Mouse (Mus musculus) stomach, embryonic 16.5 days (tissue): ENCODE measurements at regions not wholly inside any gene's neighbourhood (a gene's known extent, or its start where the extent isn't known, plus 50 kb on each side); places are given as distances from the start of the nearest gene placed in this dataset.

Source experiments
- ATAC-seq: fragments of 200-750 bp; cut with Nextera tagmentation; 2 replicates; pipeline ENCODE4 v1.8.0; 2017; ENCODE audit warnings: moderate number of reproducible peaks, moderate TSS enrichment; ENCODE audit not compliant: insufficient read depth, low FRiP score
- H3K27ac ChIP-seq: fragments of 300-500 bp; sonication (generic); 2 replicates; pipeline ENCODE4 v1.5.1; 2014; ENCODE audit warnings: low read length
- H3K27me3 ChIP-seq: fragments of 300-500 bp; sonication (generic); 2 replicates; pipeline ENCODE4 v1.6.1; 2014; ENCODE audit warnings: low read length, control low read depth, mixed read lengths; ENCODE audit not compliant: control insufficient read depth, insufficient read depth
- H3K36me3 ChIP-seq: fragments of 300-500 bp; sonication (generic); 2 replicates; pipeline ENCODE4 v1.6.1; 2014; ENCODE audit warnings: low read length; ENCODE audit not compliant: control insufficient read depth, insufficient read depth
- H3K4me1 ChIP-seq: fragments of 300-500 bp; sonication (generic); 2 replicates; pipeline ENCODE4 v1.6.1; 2014; ENCODE audit warnings: low read length, control low read depth, mixed read lengths; ENCODE audit not compliant: control insufficient read depth, insufficient read depth
- H3K4me2 ChIP-seq: fragments of 300-500 bp; sonication (generic); 2 replicates; pipeline ENCODE4 v1.6.1; 2014; ENCODE audit warnings: low read depth, low read length, mixed read lengths
- H3K4me3 ChIP-seq: fragments of 300-500 bp; sonication (generic); replicated peaks from 2 replicates; pipeline ENCODE4 v1.5.1; 2014; ENCODE audit warnings: mild to moderate bottlenecking, low read length
- H3K9ac ChIP-seq: fragments of 300-500 bp; sonication (generic); 2 replicates; pipeline ENCODE4 v1.6.1; 2014; ENCODE audit warnings: low read length
- H3K9me3 ChIP-seq: fragments of 300-500 bp; sonication (generic); replicated peaks from 2 replicates; pipeline ENCODE4 v1.6.1; 2016; ENCODE audit warnings: low read length, control low read depth; ENCODE audit not compliant: control insufficient read depth
- WGBS: fragments of 180-500 bp; shearing (Covaris S2); extraction: QIAGEN DNeasy Blood & Tissue Kit; methylation state at CpG from one replicate; pipeline ENCODE4 v1.1.7; 2014; 5-methylcytosine and 5-hydroxymethylcytosine counted together

DNA sequence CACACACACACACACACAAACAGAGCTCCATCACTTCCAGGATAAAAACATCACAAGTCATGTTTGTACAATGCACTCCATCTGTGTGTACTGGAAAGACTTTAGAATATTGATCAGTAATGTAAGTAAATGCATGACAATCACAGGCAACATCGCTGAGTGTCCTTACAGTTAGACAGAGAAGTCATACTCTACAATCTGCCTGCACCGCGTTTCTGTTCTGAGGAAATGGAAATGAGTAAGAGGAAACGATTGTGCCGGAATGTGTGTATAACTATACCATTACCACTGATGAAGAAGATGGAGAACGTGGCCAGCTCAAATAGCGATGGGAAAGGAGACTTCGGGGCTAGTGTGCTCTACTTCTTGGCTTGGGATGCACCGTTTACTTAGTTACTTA lies 210.7 kb downstream of the Dusp6 start:
- Histone ChIP-seq H3K4me2 (no peak overlapping the region), H3K36me3 (no peaks in the 10 kb centered on the region)
- WGBS, result 87% methylated on average over 9 of the region's 9 CpGs

GRCm38 (mm10) chr10:99474546-99474945 lies 211.5 kb downstream of the Dusp6 start:
- no peak overlapping the region for H3K4me3 ChIP-seq
- H3K9me3 ChIP-seq, result no peaks in the 10 kb centered on the region
- no peak overlapping the region for H3K27ac ChIP-seq
- H3K4me1 ChIP-seq, result no peaks in the 10 kb centered on the region
- no peaks in the 10 kb centered on the region for H3K36me3 ChIP-seq
- no peaks in the 10 kb centered on the region for H3K27me3 ChIP-seq
- no peak overlapping the region for H3K4me2 ChIP-seq
- WGBS, result 81% methylated on average over 8 of the region's 8 CpGs
- no peak for ATAC-seq
- no peak overlapping the region for H3K9ac ChIP-seq

More for the DNA sequence above, 210.7 kb downstream of the Dusp6 start:
- Histone ChIP-seq H3K4me3 (no peak overlapping the region), H3K27me3 (no peaks in the 10 kb centered on the region), H3K27ac (no peak overlapping the region), H3K9ac (no peak overlapping the region), H3K9me3 (no peaks in the 10 kb centered on the region), H3K4me1 (no peaks in the 10 kb centered on the region)
- no peak for ATAC-seq

DNA sequence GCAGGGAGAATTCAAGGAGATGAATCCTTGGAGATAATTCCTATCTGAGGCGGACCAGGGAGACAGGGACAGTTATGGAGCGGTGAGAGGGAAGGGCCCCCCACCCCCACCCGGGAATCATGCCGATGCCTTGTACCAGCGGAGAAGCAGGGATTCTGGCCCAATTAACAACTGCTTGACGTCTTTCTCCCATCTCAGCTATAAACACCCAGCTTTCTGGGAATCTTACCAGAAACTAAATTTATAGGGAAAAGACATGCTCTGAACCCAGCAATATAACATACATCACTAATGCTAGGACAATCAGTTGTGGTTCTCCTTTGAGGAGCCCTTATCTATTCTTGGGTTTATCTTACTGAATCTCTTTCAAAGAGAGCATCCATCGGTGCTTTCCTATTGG lies 213.2 kb downstream of the Dusp6 start:
- Histone ChIP-seq H3K36me3 (no peaks in the 10 kb centered on the region), H3K4me1 (no peaks in the 10 kb centered on the region)
- 76% methylated on average over 7 of the region's 7 CpGs for WGBS

GRCm38 (mm10) chr10:99476776-99477175 lies 213.7 kb downstream of the Dusp6 start:
- H3K27ac ChIP-seq, result no peak overlapping the region
- H3K36me3 ChIP-seq, result no peaks in the 10 kb centered on the region
- no peaks in the 10 kb centered on the region for H3K4me1 ChIP-seq
- no peak overlapping the region for H3K9ac ChIP-seq
- ATAC-seq, result no peak
- no peaks in the 10 kb centered on the region for H3K27me3 ChIP-seq
- H3K9me3 ChIP-seq, result no peaks in the 10 kb centered on the region
- WGBS, result 82% methylated on average over 7 of the region's 7 CpGs
- no peak overlapping the region for H3K4me2 ChIP-seq
- no peak overlapping the region for H3K4me3 ChIP-seq

More for the DNA sequence above, 213.2 kb downstream of the Dusp6 start:
- Histone ChIP-seq H3K9ac (no peak overlapping the region), H3K4me2 (no peak overlapping the region), H3K9me3 (no peaks in the 10 kb centered on the region), H3K27ac (no peak overlapping the region), H3K27me3 (no peaks in the 10 kb centered on the region), H3K4me3 (no peak overlapping the region)
- ATAC-seq, result no peak

- Histone ChIP-seq H3K36me3 (no peaks in the 10 kb centered on the region), H3K4me2 (no peak overlapping the region), H3K27ac (no peak overlapping the region), H3K27me3 (no peaks in the 10 kb centered on the region), H3K4me3 (no peak overlapping the region), H3K4me1 (no peaks in the 10 kb centered on the region), H3K9ac (no peak overlapping the region), H3K9me3 (no peaks in the 10 kb centered on the region)
- WGBS, result 85% methylated on average over 4 of the region's 4 CpGs
- ATAC-seq, result no peak
These were observed 217.5 kb downstream of the Dusp6 start for GRCm38 (mm10) chr10:99480573-99480972.

DNA sequence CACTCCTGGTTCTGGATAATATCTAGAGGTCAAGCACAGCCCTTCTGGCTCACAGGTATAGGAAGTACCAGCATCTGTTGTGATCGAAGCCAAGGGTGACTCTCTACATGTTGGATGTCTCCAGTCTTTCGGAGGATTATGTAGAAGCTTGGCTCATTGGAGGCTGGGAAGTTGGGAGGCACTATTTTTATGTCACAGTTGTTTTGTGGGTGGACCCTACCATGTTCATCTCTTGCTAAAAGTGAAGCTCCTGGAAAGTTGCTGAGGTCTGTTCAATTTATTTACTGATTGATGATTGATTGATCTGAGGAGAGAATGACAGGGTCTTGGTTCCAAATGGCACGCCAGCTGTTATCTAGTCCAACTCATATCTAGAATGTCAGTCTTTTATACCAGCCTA lies 219.0 kb downstream of the Dusp6 start:
- no peak overlapping the region for H3K4me2 ChIP-seq
- no peak overlapping the region for H3K4me3 ChIP-seq
- 81% methylated on average over 3 of the region's 3 CpGs for WGBS
- H3K27me3 ChIP-seq, result no peaks in the 10 kb centered on the region
- no peaks in the 10 kb centered on the region for H3K4me1 ChIP-seq
- no peak overlapping the region for H3K27ac ChIP-seq
- H3K9ac ChIP-seq, result no peak overlapping the region
- no peak for ATAC-seq
- no peaks in the 10 kb centered on the region for H3K36me3 ChIP-seq
- no peaks in the 10 kb centered on the region for H3K9me3 ChIP-seq

DNA sequence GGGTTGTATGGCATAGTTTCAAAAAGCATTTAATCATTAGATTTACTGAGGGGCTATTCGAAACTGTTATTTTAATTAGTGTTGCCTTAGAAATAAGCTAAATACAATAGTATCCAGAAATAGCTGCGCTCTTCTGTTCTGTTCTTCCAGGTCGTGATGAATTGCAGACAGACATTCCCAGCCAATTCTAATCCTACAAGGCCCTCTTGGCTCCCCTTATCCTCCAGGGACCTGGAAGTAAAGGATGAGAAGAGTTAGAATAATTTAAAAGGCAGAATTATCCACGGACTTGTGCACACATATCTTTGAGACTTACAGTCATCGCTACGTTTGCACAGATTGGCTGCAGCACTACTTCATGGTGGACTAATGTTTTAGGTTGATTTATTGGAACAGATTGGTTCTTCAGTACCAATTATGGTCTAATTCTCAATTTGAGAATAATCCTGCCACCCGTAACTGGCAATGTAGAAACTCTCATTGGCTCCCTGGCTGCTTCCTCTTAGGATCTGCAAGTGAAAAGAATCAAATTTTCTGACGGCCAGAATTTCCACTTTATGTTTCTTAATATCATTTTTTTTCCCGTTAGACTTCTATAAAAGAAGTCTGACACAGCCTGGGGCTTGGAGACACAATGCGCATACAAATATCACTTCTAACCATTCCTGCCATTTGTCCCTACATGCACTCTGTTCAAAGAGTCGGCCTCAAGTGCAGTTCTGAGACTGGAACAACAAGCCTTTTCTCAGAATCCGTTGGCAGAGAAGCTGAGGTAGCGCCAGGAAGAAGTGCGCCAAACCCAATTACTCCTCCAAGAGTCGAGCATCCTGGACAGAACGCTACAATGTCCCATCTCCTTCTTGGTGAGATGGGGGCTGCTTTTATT lies 225.4 kb downstream of the Dusp6 start:
- Histone ChIP-seq H3K36me3 (no peaks in the 10 kb centered on the region), H3K9me3 (no peaks in the 10 kb centered on the region), H3K4me1 (no peaks in the 10 kb centered on the region), H3K27me3 (no peaks in the 10 kb centered on the region), H3K27ac (no peak overlapping the region), H3K4me2 (no peak overlapping the region), H3K9ac (no peak overlapping the region), H3K4me3 (no peak overlapping the region)
- WGBS, result 85% methylated on average over 16 of the region's 16 CpGs
- no peak for ATAC-seq

GRCm38 (mm10) chr10:99511514-99512237 lies 247.8 kb downstream of the Csl start:
- ATAC-seq, result peak; percentile 74; the same call in 1 of the 2 replicates
- Histone ChIP-seq H3K9ac (peak overlapping the region; percentile 23; the same call in 1 of the 2 replicates), H3K36me3 (no peaks in the 10 kb centered on the region), H3K27ac (no peak overlapping the region), H3K4me3 (peak overlapping the region; percentile 19; the same call in 1 of the 2 replicates), H3K27me3 (no peaks in the 10 kb centered on the region), H3K4me2 (peak overlapping the region; percentile 44), H3K9me3 (no peaks in the 10 kb centered on the region), H3K4me1 (no peaks in the 10 kb centered on the region)
- WGBS, result 54% methylated on average over 17 of the region's 17 CpGs

GRCm38 (mm10) chr10:99517944-99518343 lies 241.5 kb downstream of the Csl start:
- H3K9ac ChIP-seq, result no peak overlapping the region
- no peak for ATAC-seq
- H3K4me1 ChIP-seq, result peaks cover 3% of the 10 kb centered on the region; the same call in 1 of the 2 replicates
- no peaks in the 10 kb centered on the region for H3K9me3 ChIP-seq
- H3K27me3 ChIP-seq, result no peaks in the 10 kb centered on the region
- no peak overlapping the region for H3K4me2 ChIP-seq
- no peaks in the 10 kb centered on the region for H3K36me3 ChIP-seq
- H3K4me3 ChIP-seq, result no peak overlapping the region
- WGBS, result 79% methylated on average over 4 of the region's 4 CpGs
- no peak overlapping the region for H3K27ac ChIP-seq
